Mouse (Mus musculus) limb, embryonic 12.5 days (tissue): ENCODE results near the gene Nav1. TPM values are rescaled to one million over a fixed set of nuclear protein-coding genes. Genes with fewer than 3 reads are reported as not detected.

Experiments used
- ATAC-seq: fragments of 200-750 bp; cut with Nextera tagmentation; 2 replicates; pipeline ENCODE4 v1.8.0; 2017; ENCODE audit warnings: low read depth, moderate TSS enrichment; ENCODE audit not compliant: insufficient number of reproducible peaks, insufficient read depth, low FRiP score, low TSS enrichment
- H3K27ac ChIP-seq: fragments of 300-500 bp; sonication (generic); 2 replicates; pipeline ENCODE4 v1.5.1; 2016; ENCODE audit warnings: mild to moderate bottlenecking, moderate library complexity
- H3K27me3 ChIP-seq: fragments of 300-500 bp; sonication (generic); 2 replicates; pipeline ENCODE4 v1.6.1; 2016; ENCODE audit warnings: mild to moderate bottlenecking, moderate library complexity
- H3K36me3 ChIP-seq: fragments of 300-500 bp; sonication (generic); 2 replicates; pipeline ENCODE4 v1.6.1; 2016; ENCODE audit warnings: mild to moderate bottlenecking, moderate library complexity
- H3K4me1 ChIP-seq: fragments of 300-500 bp; sonication (generic); replicated peaks from 2 replicates; pipeline ENCODE4 v1.6.1; 2016
- H3K4me2 ChIP-seq: fragments of 300-500 bp; sonication (generic); 2 replicates; pipeline ENCODE4 v1.6.1; 2016; ENCODE audit warnings: mild to moderate bottlenecking, moderate library complexity
- H3K4me3 ChIP-seq: fragments of 300-500 bp; sonication (generic); replicated peaks from 2 replicates; pipeline ENCODE4 v1.5.1; 2016; ENCODE audit warnings: mild to moderate bottlenecking
- H3K9ac ChIP-seq: fragments of 300-500 bp; sonication (generic); replicated peaks from 2 replicates; pipeline ENCODE4 v1.6.1; 2016; ENCODE audit warnings: mild to moderate bottlenecking, moderate library complexity
- H3K9me3 ChIP-seq: fragments of 300-500 bp; sonication (generic); 2 replicates; pipeline ENCODE4 v1.6.1; 2016; ENCODE audit warnings: mild to moderate bottlenecking, moderate library complexity
- WGBS: fragments of 180-500 bp; shearing (Covaris S2); methylation state at CpG from one replicate; pipeline ENCODE4 v1.1.7; 2016; 5-methylcytosine and 5-hydroxymethylcytosine counted together
- polyA plus RNA-seq: library from polyadenylated mRNA; unstranded; fragments of >200 nt; fragmentation: Nextera tagmentation; extraction: Ambion mirVana; gene quantifications from 2 replicates; pipeline ENCODE4 v1.2.1, GENCODE M21; 2016

The Nav1 gene
- polyA plus RNA-seq, 1 experiment from 2014 or later = 17.1 TPM

GRCm38 (mm10) chr1:135633884-135634283, 26.8 kb upstream of the Nav1 start:
- Histone ChIP-seq H3K27ac (no peak overlapping the region), H3K4me2 (no peak overlapping the region), H3K4me3 (no peak overlapping the region), H3K9ac (no peak overlapping the region), H3K9me3 (no peaks in the 10 kb centered on the region), H3K4me1 (peaks cover 37% of the 10 kb centered on the region), H3K27me3 (no peaks in the 10 kb centered on the region), H3K36me3 (no peaks in the 10 kb centered on the region)
- 74% methylated on average over 2 of the region's 2 CpGs for WGBS
- no peak for ATAC-seq

GRCm38 (mm10) chr1:135633478-135633877, 26.4 kb upstream of the Nav1 start:
- H3K4me1 ChIP-seq = peaks cover 37% of the 10 kb centered on the region
- no peak overlapping the region for H3K27ac ChIP-seq
- no peak for ATAC-seq
- no peaks in the 10 kb centered on the region for H3K27me3 ChIP-seq
- 89% methylated on average over 4 of the region's 4 CpGs for WGBS
- H3K36me3 ChIP-seq = no peaks in the 10 kb centered on the region
- no peaks in the 10 kb centered on the region for H3K9me3 ChIP-seq
- H3K4me2 ChIP-seq = no peak overlapping the region
- H3K9ac ChIP-seq = no peak overlapping the region
- no peak overlapping the region for H3K4me3 ChIP-seq

DNA sequence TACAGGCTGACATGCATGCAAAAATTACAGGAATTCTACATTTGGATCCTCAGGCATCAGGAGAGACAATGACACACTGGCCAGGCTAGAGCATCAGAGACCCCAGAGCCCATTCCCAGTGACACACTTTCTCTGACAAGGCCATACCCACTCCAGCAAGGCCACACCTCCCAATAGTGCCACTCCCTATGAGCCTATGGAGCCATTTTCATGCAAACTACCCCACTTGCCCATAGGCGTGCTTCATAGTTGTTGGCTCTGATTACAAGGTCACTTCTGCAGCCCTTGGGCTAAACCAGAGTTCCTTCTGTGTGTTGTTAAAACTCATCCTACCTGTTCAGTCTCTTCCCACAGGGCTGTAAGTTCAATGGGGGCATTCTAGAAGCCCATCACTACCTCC, 25.1 kb upstream of the Nav1 start:
- Histone ChIP-seq H3K9me3 (no peaks in the 10 kb centered on the region), H3K4me1 (peaks cover 37% of the 10 kb centered on the region), H3K4me3 (no peak overlapping the region), H3K27ac (no peak overlapping the region), H3K36me3 (no peaks in the 10 kb centered on the region), H3K9ac (no peak overlapping the region), H3K4me2 (no peak overlapping the region), H3K27me3 (no peaks in the 10 kb centered on the region)
- no peak for ATAC-seq
- WGBS = 71% methylated on average over 1 of the region's 1 CpGs

GRCm38 (mm10) chr1:135631515-135631914, 24.4 kb upstream of the Nav1 start:
- Histone ChIP-seq H3K4me3 (no peak overlapping the region), H3K27ac (no peak overlapping the region), H3K4me1 (peaks cover 36% of the 10 kb centered on the region), H3K4me2 (no peak overlapping the region), H3K27me3 (no peaks in the 10 kb centered on the region), H3K9ac (no peak overlapping the region), H3K9me3 (no peaks in the 10 kb centered on the region), H3K36me3 (no peaks in the 10 kb centered on the region)
- 52% methylated on average over 8 of the region's 8 CpGs for WGBS
- ATAC-seq = no peak

GRCm38 (mm10) chr1:135629846-135630245, 22.8 kb upstream of the Nav1 start:
- Histone ChIP-seq H3K27ac (no peak overlapping the region), H3K36me3 (no peaks in the 10 kb centered on the region), H3K4me3 (no peak overlapping the region), H3K27me3 (no peaks in the 10 kb centered on the region), H3K4me1 (peaks cover 19% of the 10 kb centered on the region), H3K4me2 (no peak overlapping the region), H3K9ac (no peak overlapping the region), H3K9me3 (no peaks in the 10 kb centered on the region)
- ATAC-seq = no peak
- WGBS = 46% methylated on average over 5 of the region's 5 CpGs

DNA sequence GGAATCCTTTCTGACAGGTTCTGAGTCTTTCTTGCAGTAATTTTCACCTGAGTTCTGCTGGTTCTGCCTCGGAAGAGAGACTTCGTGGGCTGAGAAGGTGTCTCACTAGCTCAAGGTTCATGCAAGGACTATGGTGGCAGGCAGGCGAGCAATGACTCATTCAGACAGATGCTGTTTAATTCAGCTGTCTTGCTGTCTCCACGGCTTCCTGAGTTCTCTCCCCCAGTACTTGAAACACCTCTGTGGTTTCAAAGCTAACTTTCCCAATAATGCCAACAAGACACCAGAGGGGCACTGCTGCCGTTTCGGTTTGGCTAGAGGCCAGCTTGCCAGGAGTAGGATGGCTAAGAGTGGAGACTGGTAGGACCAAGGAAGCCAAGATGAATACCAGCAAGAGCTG, 19.1 kb upstream of the Nav1 start:
- Histone ChIP-seq H3K36me3 (no peaks in the 10 kb centered on the region), H3K27me3 (no peaks in the 10 kb centered on the region), H3K9me3 (no peaks in the 10 kb centered on the region), H3K4me3 (no peak overlapping the region), H3K9ac (no peak overlapping the region), H3K4me1 (peaks cover 22% of the 10 kb centered on the region), H3K4me2 (no peak overlapping the region), H3K27ac (no peak overlapping the region)
- 80% methylated on average over 6 of the region's 6 CpGs for WGBS
- ATAC-seq = no peak

GRCm38 (mm10) chr1:135625741-135626140, 18.6 kb upstream of the Nav1 start:
- no peaks in the 10 kb centered on the region for H3K36me3 ChIP-seq
- H3K27ac ChIP-seq = no peak overlapping the region
- H3K4me1 ChIP-seq = peaks cover 24% of the 10 kb centered on the region
- H3K4me2 ChIP-seq = no peak overlapping the region
- no peak overlapping the region for H3K9ac ChIP-seq
- WGBS = 77% methylated on average over 3 of the region's 3 CpGs
- H3K27me3 ChIP-seq = no peaks in the 10 kb centered on the region
- H3K9me3 ChIP-seq = no peaks in the 10 kb centered on the region
- ATAC-seq = no peak
- H3K4me3 ChIP-seq = no peak overlapping the region

DNA sequence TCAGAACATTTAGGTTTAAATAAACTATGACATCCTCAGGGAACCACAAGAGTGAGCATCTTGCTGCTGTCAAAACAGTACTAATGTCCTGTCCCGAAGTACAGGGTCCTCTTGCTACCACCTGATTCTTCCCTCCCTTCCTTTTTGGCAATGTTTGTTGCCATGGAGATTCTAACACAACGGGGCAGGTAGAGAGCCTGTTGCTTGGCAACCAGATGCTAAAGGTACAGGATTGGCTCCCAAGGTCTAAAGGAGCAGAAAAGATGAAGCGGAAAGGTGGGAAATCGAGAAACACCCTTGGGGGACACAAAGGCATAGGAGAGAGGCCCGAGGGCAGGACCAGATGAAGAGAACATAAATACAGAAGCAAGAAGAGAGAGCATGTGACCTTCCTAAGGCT, 17.6 kb upstream of the Nav1 start:
- no peak for ATAC-seq
- WGBS = 68% methylated on average over 5 of the region's 5 CpGs

DNA sequence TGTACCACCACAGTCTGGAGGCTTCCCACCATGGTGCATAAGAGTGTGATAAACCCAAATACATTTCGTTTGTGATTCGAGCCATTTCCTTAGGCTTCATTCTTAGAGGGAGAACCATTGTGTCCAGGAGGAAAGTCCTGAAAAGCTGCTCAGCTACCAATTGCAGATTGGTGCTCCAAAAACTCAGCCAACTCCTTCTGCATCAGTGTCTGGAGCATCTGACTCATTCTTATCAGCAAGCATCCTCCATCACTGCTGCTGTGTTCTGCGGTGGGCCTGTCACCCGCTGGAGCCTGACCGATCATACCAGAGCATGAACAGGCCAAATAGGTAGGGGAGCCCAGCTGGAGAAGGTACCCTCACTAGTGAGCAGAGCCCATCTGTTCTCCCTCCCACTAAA, 16.0 kb upstream of the Nav1 start:
- no peaks in the 10 kb centered on the region for H3K27me3 ChIP-seq
- 91% methylated on average over 5 of the region's 5 CpGs for WGBS
- no peaks in the 10 kb centered on the region for H3K9me3 ChIP-seq
- H3K9ac ChIP-seq = no peak overlapping the region
- no peak overlapping the region for H3K4me2 ChIP-seq
- ATAC-seq = no peak
- H3K36me3 ChIP-seq = no peaks in the 10 kb centered on the region
- H3K27ac ChIP-seq = no peak overlapping the region
- peaks cover 17% of the 10 kb centered on the region for H3K4me1 ChIP-seq
- H3K4me3 ChIP-seq = no peak overlapping the region

More for the DNA sequence above, 17.6 kb upstream of the Nav1 start:
- H3K9ac ChIP-seq = no peak overlapping the region
- H3K27ac ChIP-seq = no peak overlapping the region
- H3K9me3 ChIP-seq = no peaks in the 10 kb centered on the region
- no peak overlapping the region for H3K4me2 ChIP-seq
- no peak overlapping the region for H3K4me3 ChIP-seq
- no peaks in the 10 kb centered on the region for H3K36me3 ChIP-seq
- peaks cover 18% of the 10 kb centered on the region for H3K4me1 ChIP-seq
- no peaks in the 10 kb centered on the region for H3K27me3 ChIP-seq

GRCm38 (mm10) chr1:135621307-135621706, 14.2 kb upstream of the Nav1 start:
- Histone ChIP-seq H3K9ac (no peak overlapping the region), H3K4me2 (no peak overlapping the region), H3K36me3 (no peaks in the 10 kb centered on the region), H3K27ac (no peak overlapping the region), H3K27me3 (no peaks in the 10 kb centered on the region), H3K4me3 (no peak overlapping the region), H3K9me3 (no peaks in the 10 kb centered on the region), H3K4me1 (peaks cover 17% of the 10 kb centered on the region)
- no peak for ATAC-seq
- 36% methylated on average over 3 of the region's 3 CpGs for WGBS

DNA sequence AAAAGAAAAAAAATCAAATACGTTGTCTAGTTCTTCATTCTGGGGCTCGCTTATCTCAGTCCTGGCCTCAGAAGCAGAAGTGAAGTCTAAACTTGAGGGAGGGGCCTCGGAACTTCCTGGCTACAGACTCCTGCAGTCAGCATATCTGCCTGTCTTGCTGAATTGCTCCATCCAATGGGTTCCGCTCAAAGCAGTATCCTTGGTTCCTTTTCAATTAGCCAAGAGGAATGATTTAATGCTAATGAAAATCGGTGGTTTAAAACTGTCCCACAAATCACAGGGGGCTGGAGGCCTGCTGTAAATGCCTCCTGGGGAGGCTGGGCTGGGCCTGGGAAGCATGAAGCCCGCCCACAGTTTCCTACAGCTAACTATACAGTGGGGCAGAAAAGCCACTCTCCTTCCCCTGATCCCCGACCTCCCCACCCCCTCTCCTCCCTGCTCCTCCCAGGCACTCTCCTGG, 12.9 kb upstream of the Nav1 start:
- Histone ChIP-seq H3K27ac (no peak overlapping the region), H3K4me1 (peaks cover 24% of the 10 kb centered on the region), H3K9me3 (no peaks in the 10 kb centered on the region), H3K27me3 (no peaks in the 10 kb centered on the region), H3K4me2 (no peak overlapping the region), H3K4me3 (no peak overlapping the region), H3K36me3 (no peaks in the 10 kb centered on the region), H3K9ac (no peak overlapping the region)
- no peak for ATAC-seq
- 1% methylated on average over 7 of the region's 7 CpGs for WGBS

DNA sequence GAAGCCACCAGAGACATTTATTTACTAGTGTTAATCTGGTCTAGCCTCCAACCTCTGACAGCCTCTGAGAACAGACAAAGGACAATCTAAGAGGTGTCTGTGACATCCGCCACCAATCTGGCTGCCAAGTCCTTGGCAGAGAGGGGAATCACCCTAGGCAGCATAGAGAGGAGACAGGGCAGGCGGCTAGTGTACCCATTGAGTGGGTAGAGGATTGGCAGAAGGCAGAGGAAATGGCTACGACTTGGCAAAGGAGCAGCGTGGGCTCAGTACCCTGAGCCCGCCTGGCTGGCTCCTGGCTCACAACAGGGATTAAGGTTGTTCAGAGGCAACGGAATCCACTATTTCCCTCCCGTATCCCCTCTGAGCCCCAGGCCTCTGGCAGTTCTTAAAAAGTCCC, 12.0 kb upstream of the Nav1 start:
- H3K36me3 ChIP-seq = no peaks in the 10 kb centered on the region
- WGBS = 39% methylated on average over 7 of the region's 7 CpGs
- no peak overlapping the region for H3K4me3 ChIP-seq
- no peak overlapping the region for H3K9ac ChIP-seq
- H3K4me2 ChIP-seq = no peak overlapping the region
- H3K9me3 ChIP-seq = no peaks in the 10 kb centered on the region
- peaks cover 24% of the 10 kb centered on the region for H3K4me1 ChIP-seq
- no peak overlapping the region for H3K27ac ChIP-seq
- H3K27me3 ChIP-seq = no peaks in the 10 kb centered on the region
- ATAC-seq = no peak
